Mouse (Mus musculus) cerebellum, adult 2 months (tissue): ENCODE measurements around the gene Fam3c. TPM values are rescaled to one million over a fixed set of nuclear protein-coding genes. Genes with fewer than 3 reads are reported as not detected.

ENCODE experiments used
- DNase-seq, 2 experiments: peaks; one replicate each; pipeline ENCODE4 v3.0.0; 2021
- H3K27ac ChIP-seq: fragments of 200-500 bp; 2 replicates; pipeline ENCODE4 v1.5.1; 2012; ENCODE audit warnings: low read length, control low read depth, inconsistent platforms; ENCODE audit not compliant: insufficient read depth
- H3K27me3 ChIP-seq: fragments of 200-500 bp; 2 replicates; pipeline ENCODE4 v1.6.1; 2012; ENCODE audit warnings: inconsistent platforms, mild to moderate bottlenecking, low read length, moderate library complexity; ENCODE audit not compliant: control insufficient read depth, insufficient read depth
- H3K4me1 ChIP-seq: fragments of 200-500 bp; 2 replicates; pipeline ENCODE4 v1.6.1; 2011; ENCODE audit warnings: low read length; ENCODE audit not compliant: control insufficient read depth, insufficient read depth
- H3K4me3 ChIP-seq: fragments of 200-500 bp; replicated peaks from 2 replicates; pipeline ENCODE3; 2011; ENCODE audit warnings: mild to moderate bottlenecking, low read depth, low read length, control low read depth; ENCODE audit not compliant: insufficient read depth
- CTCF ChIP-seq: fragments of 200-500 bp; IDR thresholded peaks from 2 replicates; pipeline ENCODE4 v1.5.1; 2011; ENCODE audit warnings: low read depth, mild to moderate bottlenecking, control low read depth, low read length, moderate library complexity, borderline replicate concordance; ENCODE audit not compliant: insufficient read depth
- POLR2A ChIP-seq: fragments of 200-500 bp; IDR thresholded peaks from 2 replicates; pipeline ENCODE4 v1.6.1; 2011; ENCODE audit warnings: low read length, control low read depth, borderline replicate concordance; ENCODE audit not compliant: insufficient read depth
- WGBS: fragments of 180-500 bp; shearing (Covaris S2); methylation state at CpG from one replicate; pipeline ENCODE4 v1.1.7; 2018; 5-methylcytosine and 5-hydroxymethylcytosine counted together
- polyA plus RNA-seq: library from polyadenylated mRNA; depleted of rRNA; stranded (reverse); fragments of >200 nt; gene quantifications from 2 replicates; pipeline ENCODE4 v1.2.3, GENCODE M21; 2012

The Fam3c gene
- polyA plus RNA-seq, 1 experiment: 22.9 TPM

DNA sequence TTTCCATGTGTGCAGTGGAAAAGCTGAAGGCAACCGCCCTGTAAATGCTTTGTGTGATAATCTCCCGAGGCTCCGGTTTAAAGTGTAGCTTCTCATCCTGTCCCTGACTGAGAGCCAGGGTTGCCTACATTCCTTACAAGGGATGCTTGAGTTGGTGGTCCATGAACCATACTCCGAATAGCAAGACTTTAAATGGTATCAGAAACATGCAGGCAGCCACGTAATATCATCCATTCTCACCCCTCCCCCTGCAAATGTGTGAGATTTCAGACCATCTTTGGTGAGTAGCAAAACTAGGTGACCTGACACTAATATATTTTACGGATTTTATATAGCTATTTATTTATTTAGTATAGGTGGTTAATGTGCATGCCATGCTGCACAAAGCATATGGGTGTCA, 59.0 kb downstream of the Fam3c start:
- H3K27me3 ChIP-seq: no peaks in the 10 kb centered on the region
- WGBS: 87% methylated on average over 6 of the region's 6 CpGs
- TF ChIP-seq POLR2A: no peak
- TF ChIP-seq CTCF: no peak
- DNase-seq: no peak
- H3K4me1 ChIP-seq: no peaks in the 10 kb centered on the region
- H3K27ac ChIP-seq: no peak overlapping the region
- no peak overlapping the region for H3K4me3 ChIP-seq

DNA sequence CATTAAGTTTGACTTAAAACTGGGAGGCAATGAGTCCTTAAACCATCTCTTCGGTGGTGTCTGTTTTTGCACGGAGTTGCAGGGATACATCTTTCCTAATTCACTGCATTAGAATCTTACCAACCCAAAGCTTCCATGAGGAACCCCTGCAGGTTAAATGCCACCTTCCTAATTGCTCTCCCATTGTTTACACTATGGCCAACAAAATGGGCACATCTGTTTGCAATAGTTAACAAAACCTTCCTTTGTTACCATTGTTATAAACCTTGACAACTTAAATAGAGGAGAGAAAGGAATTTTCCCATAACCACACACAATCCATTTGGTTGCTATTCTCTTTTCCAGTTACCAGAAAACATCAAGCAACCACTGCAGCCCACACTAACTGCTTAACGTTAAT, 62.1 kb downstream of the Fam3c start:
- no peak for DNase-seq
- Histone ChIP-seq H3K27me3 (peaks cover 4% of the 10 kb centered on the region; the same call in 1 of the 2 replicates), H3K4me1 (no peaks in the 10 kb centered on the region), H3K27ac (no peak overlapping the region), H3K4me3 (no peak overlapping the region)
- 61% methylated on average over 3 of the region's 3 CpGs for WGBS
- TF ChIP-seq CTCF (no peak), POLR2A (no peak)

DNA sequence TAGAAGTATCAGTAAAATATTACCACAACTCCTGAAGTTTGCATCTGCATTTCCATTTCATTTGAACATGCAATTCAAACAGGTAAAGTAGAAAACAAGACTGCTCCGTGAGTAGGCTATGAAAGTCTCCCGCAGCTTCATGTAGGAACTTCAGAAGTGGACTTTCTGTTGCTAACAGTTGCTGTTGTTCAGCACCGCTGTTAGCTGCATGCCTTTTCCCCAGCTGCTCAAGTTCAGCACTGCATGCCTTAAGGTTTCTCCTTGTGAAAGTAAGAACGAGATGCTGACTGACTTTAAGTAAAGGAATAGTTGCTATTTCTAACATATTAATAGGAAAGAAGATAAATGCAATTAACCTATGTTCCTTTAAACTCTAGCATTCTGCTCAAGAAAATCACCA, 64.0 kb downstream of the Fam3c start:
- no peak for DNase-seq
- H3K27ac ChIP-seq: no peak overlapping the region
- H3K27me3 ChIP-seq: peaks cover 4% of the 10 kb centered on the region; the same call in 1 of the 2 replicates
- H3K4me3 ChIP-seq: no peak overlapping the region
- no peaks in the 10 kb centered on the region; the same call in 1 of the 2 replicates for H3K4me1 ChIP-seq
- WGBS: 73% methylated on average over 4 of the region's 4 CpGs
- TF ChIP-seq CTCF (no peak), POLR2A (no peak)

DNA sequence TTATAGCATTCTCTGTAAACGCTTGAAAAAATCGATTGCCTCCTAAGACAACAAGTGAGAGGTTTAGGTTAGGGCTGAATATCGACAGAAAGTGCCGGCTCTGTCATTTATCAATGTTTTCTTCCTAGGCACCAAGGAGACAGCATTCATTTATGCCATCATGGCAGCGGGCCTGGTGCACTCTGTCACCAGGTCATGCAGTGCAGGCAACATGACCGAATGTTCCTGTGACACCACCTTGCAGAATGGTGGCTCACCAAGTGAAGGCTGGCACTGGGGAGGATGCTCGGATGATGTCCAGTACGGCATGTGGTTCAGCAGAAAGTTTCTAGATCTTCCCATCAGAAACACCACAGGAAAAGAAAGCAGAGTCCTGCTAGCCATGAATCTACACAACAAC, 65.3 kb downstream of the Fam3c start:
- no peak for TF ChIP-seq POLR2A
- TF ChIP-seq CTCF: no peak
- H3K27me3 ChIP-seq: peaks cover 4% of the 10 kb centered on the region; the same call in 1 of the 2 replicates

DNA sequence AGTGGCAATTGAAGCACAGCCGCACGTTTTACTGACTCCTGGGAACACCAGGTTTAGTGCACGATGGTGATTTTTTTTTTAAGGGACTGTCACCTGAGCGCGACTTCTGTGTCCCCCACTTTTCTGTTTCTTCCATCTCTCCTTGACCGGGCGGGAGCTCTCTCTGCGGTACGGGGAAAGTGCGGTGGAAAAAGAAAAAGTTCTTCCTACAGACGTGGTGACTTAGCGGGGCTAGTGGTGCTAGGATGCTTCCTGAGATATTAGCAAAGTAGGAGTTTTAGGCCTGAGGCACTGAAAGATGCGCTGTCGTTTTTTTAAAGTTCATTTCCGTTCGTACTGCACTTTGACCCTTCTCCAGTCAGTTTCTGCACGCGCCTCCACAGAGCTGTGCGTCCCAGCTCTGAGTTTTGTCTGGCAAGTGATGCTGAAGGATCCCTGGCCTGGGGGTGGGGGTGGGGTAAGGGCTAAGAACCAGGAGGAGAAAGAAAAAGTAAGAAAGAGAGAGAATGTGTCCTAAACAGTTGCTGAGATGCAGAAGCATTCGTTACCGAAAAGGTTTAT, 66.5 kb downstream of the Fam3c start:
- peak overlapping the region; percentile 21 for H3K4me3 ChIP-seq
- DNase-seq: no peak
- no peak overlapping the region for H3K27ac ChIP-seq
- H3K27me3 ChIP-seq: peaks cover 4% of the 10 kb centered on the region; the same call in 1 of the 2 replicates
- no peak for TF ChIP-seq CTCF
- no peak for TF ChIP-seq POLR2A
- H3K4me1 ChIP-seq: no peaks in the 10 kb centered on the region; the same call in 1 of the 2 replicates
- 9% methylated on average over 21 of the region's 21 CpGs for WGBS

More for the DNA sequence above, 65.3 kb downstream of the Fam3c start:
- Histone ChIP-seq H3K4me3 (no peak overlapping the region), H3K4me1 (no peaks in the 10 kb centered on the region; the same call in 1 of the 2 replicates), H3K27ac (no peak overlapping the region)
- no peak for DNase-seq
- 83% methylated on average over 8 of the region's 8 CpGs for WGBS

DNA sequence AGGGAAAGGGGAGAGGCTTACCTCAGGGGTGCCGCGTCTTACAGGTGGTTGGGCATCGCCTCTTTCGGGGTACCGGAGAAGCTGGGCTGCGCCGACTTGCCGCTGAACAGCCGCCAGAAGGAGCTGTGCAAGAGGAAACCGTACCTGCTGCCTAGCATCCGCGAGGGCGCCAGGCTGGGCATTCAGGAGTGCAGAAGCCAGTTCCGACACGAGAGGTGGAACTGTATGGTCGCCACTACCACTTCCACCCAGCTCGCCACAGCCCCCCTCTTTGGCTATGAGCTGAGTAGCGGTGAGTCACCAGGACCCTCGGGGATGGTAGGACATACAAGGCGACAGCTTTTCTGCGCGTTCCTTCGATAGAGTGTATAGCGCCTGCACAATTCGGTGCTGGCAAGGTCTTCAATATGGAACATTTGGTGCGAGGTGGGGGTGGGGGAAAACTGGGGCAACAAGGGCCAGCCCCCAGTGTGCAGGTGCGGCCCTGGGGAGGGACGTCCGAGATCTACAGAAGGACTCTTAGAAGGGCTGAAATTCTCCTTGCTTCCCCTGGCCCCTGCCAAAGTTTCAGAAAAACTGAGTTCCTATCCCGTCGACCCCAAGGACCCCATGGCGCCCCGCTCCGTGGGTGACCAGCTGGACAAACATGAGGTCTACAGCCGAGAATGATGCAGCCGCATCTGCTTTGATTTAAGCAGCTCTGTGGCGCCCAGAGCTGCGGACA, 67.1 kb downstream of the Fam3c start:
- H3K27ac ChIP-seq: no peak overlapping the region
- under 1% methylated on average over 38 of the region's 38 CpGs for WGBS
- peaks cover 4% of the 10 kb centered on the region; the same call in 1 of the 2 replicates for H3K27me3 ChIP-seq
- H3K4me3 ChIP-seq: peak overlapping the region; percentile 42
- H3K4me1 ChIP-seq: no peaks in the 10 kb centered on the region; the same call in 1 of the 2 replicates
- DNase-seq: peak; percentile 13 to 33
- TF ChIP-seq CTCF (no peak), POLR2A (no peak)

DNA sequence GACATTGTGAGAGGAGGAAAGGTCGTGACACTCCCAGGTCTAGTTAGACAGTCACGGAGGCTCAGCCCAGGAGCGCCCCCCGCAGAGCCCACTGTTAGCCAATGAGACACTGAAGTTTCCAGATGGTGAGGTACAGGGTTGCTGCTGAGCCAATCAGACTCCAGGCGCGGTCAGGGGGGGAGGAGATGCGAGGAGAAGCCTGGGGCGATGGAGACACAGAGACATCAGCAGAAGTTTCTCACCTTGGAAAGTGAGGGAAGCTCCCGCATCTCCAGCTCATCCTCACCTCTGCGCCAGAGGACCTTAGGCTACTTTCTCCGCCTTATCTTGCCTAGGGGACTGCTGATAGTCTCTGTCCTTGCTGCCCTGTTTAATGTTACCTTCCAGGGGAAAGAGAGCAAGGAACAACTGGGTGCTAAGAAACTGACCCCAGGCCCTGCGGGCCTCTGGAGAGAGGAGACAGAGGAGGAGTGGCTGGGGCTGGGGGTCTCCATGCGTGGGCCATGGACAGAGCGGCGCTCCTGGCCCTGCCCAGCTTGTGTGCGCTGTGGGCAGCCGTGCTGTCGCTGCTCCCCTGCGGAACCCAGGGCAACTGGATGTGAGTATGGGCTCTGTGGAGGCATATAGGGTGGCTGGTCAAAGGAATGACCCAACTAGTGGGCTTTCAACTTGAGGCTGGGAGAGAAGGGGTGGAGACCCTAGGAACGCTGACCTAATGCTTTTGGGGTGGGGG, 67.9 kb downstream of the Fam3c start, which contains the start of gene Wnt16:
Gene Wnt16 (plus strand): TSS at position 224 of the 733 bp plus-strand sequence.
- 5% methylated on average over 20 of the region's 20 CpGs for WGBS
- no peak for TF ChIP-seq POLR2A
- TF ChIP-seq CTCF: no peak
- Histone ChIP-seq H3K27me3 (peaks cover 4% of the 10 kb centered on the region; the same call in 1 of the 2 replicates), H3K4me1 (no peaks in the 10 kb centered on the region; the same call in 1 of the 2 replicates), H3K4me3 (peak within 1 kb of the TSS; percentile 42), H3K27ac (no peak within 1 kb of the TSS)
- peak; percentile 17 to 19 for DNase-seq

DNA sequence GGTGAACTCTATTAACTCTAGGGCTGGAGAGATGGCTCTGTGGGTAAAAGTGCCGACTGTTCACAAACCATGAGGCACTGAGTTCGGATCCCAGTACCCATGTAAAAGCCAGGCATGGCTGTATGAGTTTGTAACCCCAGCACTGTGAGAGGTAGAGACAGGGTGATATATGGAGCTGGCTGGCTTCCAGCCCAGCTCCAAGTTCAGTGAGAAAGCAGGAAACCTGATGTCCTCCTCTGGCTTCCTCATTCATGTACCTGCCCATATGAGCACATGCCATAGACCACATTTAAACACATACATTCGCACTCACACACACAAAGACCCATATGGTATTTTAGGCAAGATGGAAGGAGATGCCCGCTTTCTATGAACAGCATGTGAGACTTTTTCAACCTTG, 73.6 kb downstream of the Fam3c start:
- TF ChIP-seq CTCF (no peak), POLR2A (no peak)
- Histone ChIP-seq H3K4me3 (no peak overlapping the region), H3K27me3 (no peaks in the 10 kb centered on the region), H3K4me1 (no peaks in the 10 kb centered on the region; the same call in 1 of the 2 replicates), H3K27ac (no peak overlapping the region)
- 95% methylated on average over 4 of the region's 4 CpGs for WGBS
- no peak for DNase-seq
